Mouse (Mus musculus) cerebellum, adult (tissue): Measurements from ENCODE around the gene Pdgfc.

Source experiments
- ATAC-seq: cut with Nextera tagmentation; 2 replicates; pipeline ENCODE4 v1.9.2; 2017; ENCODE audit warnings: mild to moderate bottlenecking, moderate library complexity, mixed read lengths; ENCODE audit not compliant: insufficient number of reproducible peaks, low FRiP score, low TSS enrichment

The Pdgfc gene

DNA sequence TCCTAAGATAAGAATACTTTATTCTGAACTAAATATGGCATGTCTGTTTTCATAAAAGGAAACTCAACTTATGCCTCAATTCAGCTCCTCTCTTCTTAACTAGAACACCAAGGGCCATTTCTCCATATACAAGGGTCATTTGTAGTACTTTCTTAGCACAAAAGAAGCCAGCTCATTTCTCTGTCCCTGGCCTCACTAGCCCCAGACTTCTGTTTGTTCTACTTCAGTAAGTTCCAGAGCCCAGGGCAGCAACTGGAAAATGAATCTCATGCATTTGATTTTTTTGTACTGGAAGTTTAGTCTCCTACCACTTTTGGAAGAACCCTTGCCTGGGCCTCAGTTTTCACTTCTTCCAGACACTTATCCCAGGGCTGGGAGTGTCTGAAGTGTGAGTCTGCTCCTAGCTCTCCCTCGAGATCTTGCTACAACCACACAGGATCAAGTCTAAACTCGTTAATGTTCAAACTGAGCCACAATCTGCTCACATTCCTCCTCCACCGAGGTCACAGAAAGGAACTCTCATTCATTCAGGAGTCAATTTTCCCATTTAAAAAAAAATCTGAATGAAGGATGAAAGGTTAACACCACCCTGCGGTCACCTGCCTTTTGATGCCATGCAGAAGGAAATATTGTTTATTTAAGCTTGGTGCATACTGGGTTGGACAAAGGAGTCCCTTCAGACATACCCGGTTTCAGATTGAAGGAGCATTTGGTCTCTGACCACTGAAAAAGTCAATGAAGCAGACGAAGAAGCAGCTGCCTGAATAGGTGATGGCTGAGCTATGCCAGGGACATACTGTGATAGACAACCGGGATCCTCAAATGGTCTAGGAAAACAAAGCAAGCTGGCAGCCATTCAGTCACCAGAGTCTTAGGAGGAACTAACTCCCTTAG, 206.7 kb downstream of the Pdgfc start:
- ATAC-seq, result no peak

GRCm38 (mm10) chr3:81243591-81243990, 207.4 kb downstream of the Pdgfc start:
- ATAC-seq, result no peak

GRCm38 (mm10) chr3:81262801-81263200, 226.6 kb downstream of the Pdgfc start:
- ATAC-seq, result no peak
